Mouse (Mus musculus) small intestine, adult 2 months (tissue): ENCODE measurements around the gene Fam166a.

Experiments used
- CTCF ChIP-seq: fragments of 200-500 bp; IDR thresholded peaks from 2 replicates; pipeline ENCODE4 v1.5.1; 2012; ENCODE audit warnings: low read depth, mild to moderate bottlenecking, control low read depth, inconsistent platforms, low read length, moderate library complexity, mixed read lengths; ENCODE audit not compliant: insufficient replicate concordance, insufficient read length; ENCODE audit errors: extremely low read depth
- POLR2A ChIP-seq: fragments of 200-500 bp; IDR thresholded peaks from 2 replicates; pipeline ENCODE4 v1.6.1; 2012; ENCODE audit warnings: low read depth, mild to moderate bottlenecking, control low read depth, inconsistent platforms, low read length, moderate library complexity

DNA sequence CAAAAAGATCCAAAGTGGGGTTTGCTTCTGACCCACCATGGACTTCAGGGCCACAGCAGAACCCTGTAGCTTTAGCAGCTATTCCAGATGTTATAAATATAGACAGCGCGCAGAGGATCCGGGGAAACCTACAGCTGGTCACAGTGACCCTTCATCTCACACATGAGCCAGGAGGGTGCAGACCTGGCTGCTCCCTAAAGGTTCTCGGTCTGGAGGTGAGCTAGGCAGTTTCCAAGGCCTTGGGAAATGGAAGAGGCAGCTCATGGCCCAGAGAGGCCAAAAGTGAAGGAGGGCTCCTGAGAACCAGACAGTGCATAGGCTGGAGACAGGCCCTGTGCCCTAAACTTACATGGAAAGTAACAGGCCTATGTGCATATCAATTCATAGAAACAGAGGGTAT, 44.7 kb upstream of the Fam166a start:
- TF ChIP-seq CTCF (no peak), POLR2A (no peak)
